Mouse (Mus musculus) thymus, postnatal 25 days (tissue): ENCODE measurements around the gene Olfr494.

Experiments
- DNase-seq: peaks from one replicate; pipeline ENCODE4 v3.0.0; 2022

Olfr494 gene

GRCm38 (mm10) chr7:108365035-108365434 is at the start of gene Olfr494:
Gene Olfr494 (plus strand): TSS chr7:108365335.
- DNase-seq = no peak

GRCm38 (mm10) chr7:108323574-108323973 is 41.6 kb upstream of the Olfr494 start, which contains the start of gene Olfr492:
Gene Olfr492 (minus strand): TSS chr7:108323674.
- DNase-seq = no peak

- no peak for DNase-seq
Observed at GRCm38 (mm10) chr7:108346879-108347278, 18.3 kb upstream of the Olfr494 start, which contains the start of gene Olfr493. Gene Olfr493 (minus strand): TSS chr7:108346979.

- no peak for DNase-seq
Observed at GRCm38 (mm10) chr7:108392867-108393266, 27.7 kb downstream of the Olfr494 start, which contains the start of gene Olfr495. Gene Olfr495 (plus strand): TSS chr7:108393167.
